Mouse (Mus musculus) forebrain, postnatal 0 days (tissue): ENCODE measurements around the gene En1. TPM values are rescaled to one million over a fixed set of nuclear protein-coding genes. Genes with fewer than 3 reads are reported as not detected.
A peak's percentile ranks its signal among the peaks of the same experiment; 100 is the strongest.

ENCODE experiments used
- ATAC-seq: fragments of 200-750 bp; cut with Nextera tagmentation; 2 replicates; pipeline ENCODE4 v1.8.0; 2017; ENCODE audit warnings: mild to moderate bottlenecking, moderate library complexity
- DNase-seq: peaks from one replicate; pipeline ENCODE4 v3.0.0-alpha.2; 2015
- H3K27ac ChIP-seq: fragments of 300-500 bp; sonication (generic); 2 replicates; pipeline ENCODE4 v1.5.1; 2014; ENCODE audit warnings: low read depth, mild to moderate bottlenecking, antibody characterized with exemption, low read length, moderate library complexity, mixed read lengths
- H3K27me3 ChIP-seq: fragments of 300-500 bp; sonication (generic); 2 replicates; pipeline ENCODE4 v1.6.1; 2014; ENCODE audit warnings: mild to moderate bottlenecking, low read length, mixed read lengths; ENCODE audit not compliant: insufficient read depth
- H3K36me3 ChIP-seq: fragments of 300-500 bp; sonication (generic); 2 replicates; pipeline ENCODE4 v1.6.1; 2014; ENCODE audit warnings: mild to moderate bottlenecking, moderate library complexity; ENCODE audit not compliant: insufficient read depth
- H3K4me1 ChIP-seq: fragments of 300-500 bp; sonication (generic); 2 replicates; pipeline ENCODE4 v1.6.1; 2014; ENCODE audit warnings: antibody characterized with exemption; ENCODE audit not compliant: insufficient read depth
- H3K4me2 ChIP-seq: fragments of 300-500 bp; sonication (generic); 2 replicates; pipeline ENCODE4 v1.6.1; 2014; ENCODE audit warnings: low read depth, mild to moderate bottlenecking, moderate library complexity
- H3K4me3 ChIP-seq: fragments of 300-500 bp; sonication (generic); 2 replicates; pipeline ENCODE4 v1.5.1; 2014; ENCODE audit warnings: low read depth, low read length, mixed read lengths
- H3K9ac ChIP-seq: fragments of 300-500 bp; sonication (generic); 2 replicates; pipeline ENCODE4 v1.6.1; 2014; ENCODE audit warnings: mild to moderate bottlenecking
- H3K9me3 ChIP-seq: fragments of 300-500 bp; sonication (generic); 2 replicates; pipeline ENCODE4 v1.6.1; 2016; ENCODE audit warnings: low read length
- CTCF ChIP-seq: sonication (generic); IDR thresholded peaks from 2 replicates; pipeline ENCODE4 v1.5.1; 2016; ENCODE audit warnings: antibody characterized with exemption, control low read depth, low read depth
- whole genome bisulfite sequencing: fragments of 180-500 bp; shearing (Covaris S2); extraction: QIAGEN DNeasy Blood & Tissue Kit; methylation state at CpG from one replicate; pipeline ENCODE4 v1.1.7; 2014; 5-methylcytosine and 5-hydroxymethylcytosine counted together
- polyA plus RNA-seq: library from polyadenylated mRNA; unstranded; fragments of >200 nt; fragmentation: Nextera tagmentation; extraction: Ambion mirVana; gene quantifications from 2 replicates; pipeline ENCODE4 v1.2.1, GENCODE M21; 2015
- total RNA-seq: library from RNA; depleted of rRNA; stranded (reverse); fragments of >200 nt; gene quantifications from 2 replicates; pipeline ENCODE4 v1.2.3, GENCODE M21; 2014

En1 gene
- total and polyA plus RNA-seq, 2 experiments from 2014 or later, result 0.18 to 0.29 TPM

- H3K27me3 ChIP-seq, result peaks cover 65% of the 10 kb centered on the region
- no peaks in the 10 kb centered on the region for H3K36me3 ChIP-seq
- TF ChIP-seq CTCF, result no peak
- 6% methylated on average over 8 of the region's 8 CpGs for WGBS
- H3K27ac ChIP-seq, result no peak overlapping the region
- H3K9me3 ChIP-seq, result no peaks in the 10 kb centered on the region
- H3K4me2 ChIP-seq, result no peak overlapping the region
- ATAC-seq (no peak), DNase-seq (peak; percentile 16)
- 0 out of 2 replicates have a peak, but pooled peaks cover 2% of the 10 kb centered on the region for H3K4me1 ChIP-seq
- no peak overlapping the region for H3K9ac ChIP-seq
- no peak overlapping the region for H3K4me3 ChIP-seq
Observed at GRCm38 (mm10) chr1:120605143-120605435, 2.9 kb downstream of the En1 start.

DNA sequence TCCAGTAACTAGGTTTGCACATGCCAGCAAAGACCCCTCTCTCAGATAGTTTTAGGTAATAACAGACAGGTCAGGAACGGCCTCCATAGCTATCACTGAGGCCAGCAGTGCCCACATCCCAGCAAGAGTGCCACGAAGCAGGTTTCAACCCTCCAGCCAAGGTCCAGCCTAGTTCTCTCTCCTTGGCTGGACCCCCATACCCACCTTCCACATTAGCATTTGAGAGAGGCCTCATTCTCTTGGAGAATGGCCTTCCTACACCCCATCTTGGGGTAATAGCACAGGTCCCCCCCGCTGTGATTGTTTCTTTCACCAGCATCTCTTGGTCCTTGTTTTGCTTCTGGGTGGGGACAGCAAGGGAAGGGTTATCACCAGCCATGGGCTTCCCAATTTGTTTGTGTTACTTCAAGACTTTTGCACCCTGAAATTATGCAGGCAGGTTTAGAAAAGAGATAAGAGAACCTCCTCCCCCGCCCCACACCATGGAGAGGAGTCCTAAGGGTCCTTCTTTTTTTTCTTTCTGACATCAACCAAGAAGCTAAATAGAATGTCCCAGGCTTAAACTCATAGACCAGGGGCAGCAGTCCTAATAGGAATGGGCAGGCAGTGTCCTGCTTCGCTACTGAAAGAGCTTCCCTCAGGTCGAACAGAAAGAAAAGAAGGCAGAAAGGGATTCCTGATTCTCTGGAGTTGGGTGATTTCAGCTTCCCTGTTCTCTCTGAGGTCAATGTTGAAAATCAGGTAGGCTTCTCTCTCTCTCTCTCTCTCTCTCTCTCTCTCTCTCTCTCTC lies 3.5 kb downstream of the En1 start:
- peaks cover 67% of the 10 kb centered on the region for H3K27me3 ChIP-seq

DNA sequence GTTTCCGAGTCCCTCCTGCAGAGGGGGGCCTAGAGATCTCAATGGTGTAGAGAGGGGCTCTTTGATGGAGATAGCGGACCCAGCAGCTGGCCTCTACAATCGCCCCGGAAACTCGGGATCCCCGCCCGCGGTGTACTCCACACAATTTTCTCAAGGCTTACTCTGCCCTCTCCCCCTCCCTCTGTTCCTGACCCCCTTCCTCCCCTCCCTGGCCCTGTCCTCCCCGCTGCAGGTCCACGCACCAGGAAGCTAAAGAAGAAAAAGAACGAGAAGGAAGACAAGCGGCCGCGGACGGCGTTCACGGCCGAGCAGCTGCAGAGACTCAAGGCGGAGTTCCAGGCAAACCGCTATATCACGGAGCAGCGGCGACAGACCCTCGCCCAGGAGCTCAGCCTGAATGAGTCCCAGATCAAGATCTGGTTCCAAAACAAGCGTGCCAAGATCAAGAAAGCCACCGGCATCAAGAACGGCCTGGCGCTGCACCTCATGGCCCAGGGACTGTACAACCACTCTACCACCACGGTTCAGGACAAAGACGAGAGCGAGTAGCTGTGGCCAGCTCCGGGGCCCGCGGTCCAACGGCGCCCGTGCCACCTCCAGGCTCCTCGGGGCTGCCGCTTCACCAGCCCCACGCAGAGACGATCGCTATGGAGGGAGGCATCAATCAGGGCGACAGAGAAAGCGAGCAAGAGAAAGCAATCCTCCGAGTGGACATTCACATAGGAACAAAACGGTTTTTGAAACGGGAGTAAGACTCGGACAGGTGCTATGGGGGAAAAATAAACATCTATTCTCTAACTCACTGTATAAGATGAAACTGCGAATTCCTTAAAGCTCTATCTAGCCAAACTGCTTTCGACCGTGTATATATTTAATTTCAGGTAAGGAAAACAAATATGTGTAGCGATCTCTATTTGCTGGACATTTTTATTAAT lies 4.7 kb downstream of the En1 start:
- H3K4me3 ChIP-seq, result peak overlapping the region; percentile 17; the same call in 1 of the 2 replicates
- H3K4me1 ChIP-seq, result 0 out of 2 replicates have a peak, but pooled peaks cover 2% of the 10 kb centered on the region
- H3K9me3 ChIP-seq, result no peaks in the 10 kb centered on the region
- ATAC-seq, result peak; percentile 28; the same call in 1 of the 2 replicates
- no peak overlapping the region for H3K9ac ChIP-seq
- 1% methylated on average over 52 of the region's 52 CpGs for WGBS
- peak; percentile 81 for DNase-seq
- no peaks in the 10 kb centered on the region for H3K36me3 ChIP-seq
- no peak overlapping the region for H3K27ac ChIP-seq
- TF ChIP-seq CTCF, result no peak
- H3K4me2 ChIP-seq, result 0 out of 2 replicates have a peak overlapping the region, but pooled peaks have one; percentile 17
- H3K27me3 ChIP-seq, result peaks cover 69% of the 10 kb centered on the region

More for the DNA sequence above, 3.5 kb downstream of the En1 start:
- no peak for TF ChIP-seq CTCF
- ATAC-seq (no peak), DNase-seq (no peak)
- H3K9ac ChIP-seq, result no peak overlapping the region
- H3K4me1 ChIP-seq, result 0 out of 2 replicates have a peak, but pooled peaks cover 2% of the 10 kb centered on the region
- H3K4me2 ChIP-seq, result no peak overlapping the region
- H3K4me3 ChIP-seq, result no peak overlapping the region
- H3K9me3 ChIP-seq, result no peaks in the 10 kb centered on the region
- WGBS, result 6% methylated on average over 6 of the region's 6 CpGs
- H3K36me3 ChIP-seq, result no peaks in the 10 kb centered on the region
- no peak overlapping the region for H3K27ac ChIP-seq

- WGBS, result 6% methylated on average over 11 of the region's 11 CpGs
- H3K27me3 ChIP-seq, result peaks cover 72% of the 10 kb centered on the region
- no peaks in the 10 kb centered on the region for H3K4me1 ChIP-seq
- H3K9me3 ChIP-seq, result no peaks in the 10 kb centered on the region
- H3K4me3 ChIP-seq, result no peak overlapping the region
- ATAC-seq (no peak), DNase-seq (peak; percentile 68)
- H3K4me2 ChIP-seq, result no peak overlapping the region
- H3K27ac ChIP-seq, result no peak overlapping the region
- no peaks in the 10 kb centered on the region for H3K36me3 ChIP-seq
- no peak for TF ChIP-seq CTCF
- no peak overlapping the region for H3K9ac ChIP-seq
Observed at GRCm38 (mm10) chr1:120607576-120608400, 5.6 kb downstream of the En1 start.

GRCm38 (mm10) chr1:120608461-120608860 lies 6.2 kb downstream of the En1 start:
- Histone ChIP-seq H3K36me3 (no peaks in the 10 kb centered on the region), H3K27ac (no peak overlapping the region), H3K4me2 (no peak overlapping the region), H3K9me3 (no peaks in the 10 kb centered on the region), H3K4me3 (no peak overlapping the region), H3K27me3 (peaks cover 79% of the 10 kb centered on the region), H3K9ac (no peak overlapping the region), H3K4me1 (no peaks in the 10 kb centered on the region)
- DNase-seq (no peak), ATAC-seq (no peak)
- 21% methylated on average over 3 of the region's 3 CpGs for WGBS
- TF ChIP-seq CTCF, result no peak

- no peak overlapping the region for H3K9ac ChIP-seq
- 3% methylated on average over 6 of the region's 6 CpGs for WGBS
- no peaks in the 10 kb centered on the region for H3K9me3 ChIP-seq
- no peak for TF ChIP-seq CTCF
- H3K4me2 ChIP-seq, result no peak overlapping the region
- no peak overlapping the region for H3K4me3 ChIP-seq
- H3K27ac ChIP-seq, result no peak overlapping the region
- H3K4me1 ChIP-seq, result no peaks in the 10 kb centered on the region
- H3K27me3 ChIP-seq, result peaks cover 86% of the 10 kb centered on the region
- ATAC-seq, result no peak
- no peaks in the 10 kb centered on the region for H3K36me3 ChIP-seq
- DNase-seq, result no peak
Observed at GRCm38 (mm10) chr1:120609611-120610010, 7.4 kb downstream of the En1 start.
